Mouse (Mus musculus) brain, embryonic 14.5 days (tissue): Measurements from ENCODE around the gene Zbtb18.

ENCODE experiments used
- CTCF ChIP-seq: fragments of 200-500 bp; IDR thresholded peaks from 2 replicates; pipeline ENCODE4 v1.5.1; 2012; ENCODE audit warnings: inconsistent platforms, mild to moderate bottlenecking, moderate library complexity, borderline replicate concordance; ENCODE audit not compliant: insufficient read depth, insufficient read length; ENCODE audit errors: extremely low read depth
- POLR2A ChIP-seq: fragments of 200-500 bp; IDR thresholded peaks from 2 replicates; pipeline ENCODE4 v1.6.1; 2012; ENCODE audit warnings: mild to moderate bottlenecking, inconsistent platforms, borderline replicate concordance; ENCODE audit not compliant: poor library complexity, insufficient read depth, insufficient read length, severe bottlenecking; ENCODE audit errors: extremely low read depth

DNA sequence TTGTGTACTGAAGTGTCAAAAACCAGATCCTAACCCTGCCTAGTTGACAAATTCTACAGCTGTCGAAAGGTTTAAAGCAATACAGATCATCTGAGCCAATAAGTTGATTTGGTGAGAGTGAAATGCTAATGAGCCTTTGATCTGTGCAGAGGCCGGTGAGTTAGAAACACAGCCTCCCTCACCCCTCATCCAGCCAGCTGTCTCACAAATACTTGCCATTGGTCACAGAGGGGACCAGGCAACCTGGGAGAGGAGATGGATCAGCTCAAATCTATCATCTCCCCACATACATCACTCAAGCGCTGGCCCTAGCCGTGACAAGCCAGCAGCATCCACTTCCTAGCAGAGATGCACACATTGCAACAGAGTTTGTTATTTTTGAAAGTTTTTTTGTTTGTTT, 48.7 kb downstream of the Zbtb18 start:
- TF ChIP-seq POLR2A (no peak), CTCF (no peak)
